ENCODE assay signal across 9 mouse cellular contexts in genomic region chr2:33755633-33756020, GRCm38 (mm10).
DNase-seq lines count a peak whose midpoint lies in the region; ATAC-seq and TF ChIP-seq lines count a peak whose summit lies in the region.
"Had no signal": no experiment of that assay in that cellular context is flagged by ENCODE, and none has a peak within 500 bp of the region (broad histone marks: within the 10 kb centered on the region; RNA-seq: fewer than 3 reads in every experiment).

No protein-coding gene starts in this region.

- no peaks in the 10 kb centered on the region; the same call in 1 of the 2 replicates for H3K27me3 ChIP-seq in midbrain, embryonic 13.5 days
- H3K27me3 ChIP-seq in midbrain, postnatal 0 days (ENCODE audit: insufficient read depth, low read length), result no peaks in the 10 kb centered on the region

- 0 out of 2 replicates have a peak overlapping the region, but pooled peaks have one; percentile 81 for H3K27ac ChIP-seq in midbrain, embryonic 13.5 days
- H3K27ac ChIP-seq in midbrain, postnatal 0 days (ENCODE audit: low read depth, low read length), result no peak overlapping the region

- no peak for TF ChIP-seq CTCF in midbrain, postnatal 0 days (IDR thresholded peaks at IDR 0.05)

- peak; percentile 17 for DNase-seq in adrenal gland, postnatal 10 days
- DNase-seq in adrenal gland, postnatal 25 days, result no peak
- no peak for DNase-seq in midbrain, postnatal 0 days (ENCODE audit: low spot score)
- peak; percentile 22 for DNase-seq in lung, postnatal 25 days (ENCODE audit: low spot score)
- DNase-seq in cerebellum, postnatal 25 days, result no peak
- DNase-seq in urinary bladder, postnatal 4 days (ENCODE audit: low spot score in 2 of 2), result no peak

- no peak overlapping the region for H3K9ac ChIP-seq in midbrain, embryonic 13.5 days (replicated peaks)
- H3K9ac ChIP-seq in midbrain, postnatal 0 days (replicated peaks; ENCODE audit: low read length, poor library complexity, severe bottlenecking), result no peak overlapping the region

- no peaks in the 10 kb centered on the region for H3K9me3 ChIP-seq in midbrain, embryonic 13.5 days
- H3K9me3 ChIP-seq in midbrain, postnatal 0 days (ENCODE audit: low read length), result no peaks in the 10 kb centered on the region

- 72% methylated on average over 6 of the region's 6 CpGs for WGBS in midbrain, embryonic 13.5 days
- WGBS in midbrain, postnatal 0 days, result 60% methylated on average over 6 of the region's 6 CpGs

- peaks cover 67% of the 10 kb centered on the region for H3K4me1 ChIP-seq in midbrain, embryonic 13.5 days (replicated peaks)
- peaks cover 42% of the 10 kb centered on the region for H3K4me1 ChIP-seq in midbrain, postnatal 0 days (ENCODE audit: insufficient read depth, low read length)

- peaks cover 21% of the 10 kb centered on the region for H3K36me3 ChIP-seq in midbrain, embryonic 13.5 days
- H3K36me3 ChIP-seq in midbrain, postnatal 0 days (ENCODE audit: insufficient read depth, low read length), result peaks cover 1% of the 10 kb centered on the region

- H3K4me3 ChIP-seq in midbrain, embryonic 13.5 days (replicated peaks), result no peak overlapping the region
- no peak overlapping the region for H3K4me3 ChIP-seq in midbrain, postnatal 0 days (ENCODE audit: low read depth, low read length)
- H3K4me3 ChIP-seq: erythroblast, embryonic 14.5 days had no signal

- H3K4me2 ChIP-seq in midbrain, embryonic 13.5 days (replicated peaks), result no peak overlapping the region
- no peak overlapping the region for H3K4me2 ChIP-seq in midbrain, postnatal 0 days (ENCODE audit: low read depth, low read length, poor library complexity, severe bottlenecking)

- ATAC-seq in midbrain, embryonic 13.5 days, result no peak
- ATAC-seq in midbrain, postnatal 0 days (ENCODE audit: low FRiP score), result no peak
- peak; percentile 41 for ATAC-seq in inflammation-experienced regulatory T-cells, adult 6 months

Comparison
In these comparisons a context has a peak if more than half of its experiments do, and no peak if none do; other contexts are left out.
1. DNase-seq: peak in adrenal gland, postnatal 10 days (single experiment) and lung, postnatal 25 days (single experiment); none in adrenal gland, postnatal 25 days (single experiment), midbrain, postnatal 0 days (single experiment), cerebellum, postnatal 25 days (0 of 2) and urinary bladder, postnatal 4 days (0 of 2).